Mouse (Mus musculus): ENCODE measurements around the gene Syngap1.

GRCm38 (mm10) chr17:26895578-26895977 is 45.5 kb upstream of the Syngap1 start:
- peak; percentile 82 for TF ChIP-seq CTCF (IDR thresholded peaks at IDR 0.05; ENCODE audit: insufficient read depth, low read length)
- no peak for TF ChIP-seq POLR2A (IDR thresholded peaks at IDR 0.05; ENCODE audit: borderline replicate concordance, extremely low read depth, low read depth, low read length)
